Mouse (Mus musculus) small intestine, adult 2 months (tissue): Measurements from ENCODE around the gene Ppara.

Experiments used
- CTCF ChIP-seq: fragments of 200-500 bp; IDR thresholded peaks from 2 replicates; pipeline ENCODE4 v1.5.1; 2012; ENCODE audit warnings: low read depth, mild to moderate bottlenecking, control low read depth, inconsistent platforms, low read length, moderate library complexity, mixed read lengths; ENCODE audit not compliant: insufficient replicate concordance, insufficient read length; ENCODE audit errors: extremely low read depth
- POLR2A ChIP-seq: fragments of 200-500 bp; IDR thresholded peaks from 2 replicates; pipeline ENCODE4 v1.6.1; 2012; ENCODE audit warnings: low read depth, mild to moderate bottlenecking, control low read depth, inconsistent platforms, low read length, moderate library complexity

DNA sequence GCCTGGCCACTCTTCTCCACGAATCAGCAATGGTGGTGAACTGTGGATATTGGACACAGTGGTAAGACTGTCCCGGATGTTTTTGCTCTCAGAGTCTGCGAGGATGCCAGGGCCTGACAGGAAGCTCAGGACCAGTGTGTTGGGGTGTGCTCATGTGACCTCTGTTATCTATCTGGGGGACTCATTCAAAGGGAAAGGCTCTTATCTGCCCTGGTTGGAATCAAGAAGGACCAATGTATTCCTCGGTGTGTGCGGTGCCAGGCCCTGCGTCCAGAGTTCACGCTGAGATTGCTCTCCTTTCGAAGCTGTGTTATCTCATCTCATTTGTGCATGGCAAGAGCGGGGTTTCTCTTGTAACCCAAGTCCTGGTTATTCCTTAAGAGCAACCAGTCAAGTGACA is 39.6 kb downstream of the Ppara start:
- TF ChIP-seq POLR2A (no peak), CTCF (no peak)
